Mouse (Mus musculus) lung, adult 2 months (tissue): ENCODE measurements around the gene Fbxo42.

Experiments used
- CTCF ChIP-seq: fragments of 200-500 bp; IDR thresholded peaks from 2 replicates; pipeline ENCODE4 v1.5.1; 2011; ENCODE audit warnings: mild to moderate bottlenecking, low read length, control low read depth; ENCODE audit not compliant: insufficient read depth
- POLR2A ChIP-seq: fragments of 200-500 bp; IDR thresholded peaks from 2 replicates; pipeline ENCODE4 v1.6.1; 2011; ENCODE audit warnings: low read depth, mild to moderate bottlenecking, control low read depth, low read length, borderline replicate concordance; ENCODE audit errors: extremely low read depth

- TF ChIP-seq POLR2A: no peak
- no peak for TF ChIP-seq CTCF
Measured at GRCm38 (mm10) chr4:141238492-141239387, 91.0 kb downstream of the Fbxo42 start.
